Mouse (Mus musculus): ENCODE data around the gene Pogz. TPM values are rescaled to one million over a fixed set of nuclear protein-coding genes. Genes with fewer than 3 reads are reported as not detected.
"Not testable (repeated sequence)": the region's sequence is repeated elsewhere in the genome, so short reads cannot be mapped to it uniquely, and the experiment has no call there.

The Pogz gene
- total RNA-seq, 2 experiments from 2014 or later, result 12.9 to 20.2 TPM

DNA sequence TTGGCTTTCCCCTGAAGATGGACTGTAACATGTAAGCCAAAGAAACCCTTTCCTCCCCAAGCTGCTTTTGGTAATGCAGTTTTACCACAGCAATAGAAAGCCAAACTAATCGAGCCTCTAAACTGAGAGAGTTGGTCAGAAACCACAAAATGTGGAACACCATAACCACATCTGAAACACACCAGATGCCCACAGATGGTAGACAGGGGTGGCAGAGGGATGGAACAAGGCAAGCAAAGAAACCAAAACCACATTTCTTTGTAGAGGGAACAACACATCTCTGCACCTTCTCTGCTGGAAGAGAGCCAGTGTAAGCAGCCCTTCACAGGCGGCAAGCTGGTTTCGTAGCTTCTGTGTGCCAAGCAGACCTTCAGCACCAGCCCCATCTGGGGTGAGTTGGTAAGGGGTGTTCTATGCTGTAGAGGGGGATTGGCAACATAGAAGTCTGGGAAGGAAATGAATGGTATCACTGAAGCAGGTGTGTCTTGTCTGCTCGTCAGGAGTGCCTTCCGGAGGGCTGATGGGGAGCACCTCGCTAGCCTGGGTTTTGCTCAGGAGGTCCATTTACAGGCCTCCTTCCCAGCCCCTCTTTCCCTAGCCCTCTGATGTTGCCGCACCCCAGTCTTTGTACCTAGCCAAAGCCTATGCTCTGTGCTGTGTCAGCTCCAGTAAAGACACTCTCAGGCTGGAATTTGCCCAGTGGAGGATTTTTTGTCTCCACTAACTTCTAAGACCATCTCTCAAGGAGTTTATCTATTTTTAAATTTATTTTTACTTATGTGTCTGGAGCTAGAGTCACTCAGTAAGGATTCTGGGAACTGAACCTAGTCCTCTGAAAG lies 78.8 kb downstream of the Pogz start:
- no peak for DNase-seq

GRCm38 (mm10) chr3:94917816-94918361 lies 80.5 kb downstream of the Pogz start:
- DNase-seq, result no peak

DNA sequence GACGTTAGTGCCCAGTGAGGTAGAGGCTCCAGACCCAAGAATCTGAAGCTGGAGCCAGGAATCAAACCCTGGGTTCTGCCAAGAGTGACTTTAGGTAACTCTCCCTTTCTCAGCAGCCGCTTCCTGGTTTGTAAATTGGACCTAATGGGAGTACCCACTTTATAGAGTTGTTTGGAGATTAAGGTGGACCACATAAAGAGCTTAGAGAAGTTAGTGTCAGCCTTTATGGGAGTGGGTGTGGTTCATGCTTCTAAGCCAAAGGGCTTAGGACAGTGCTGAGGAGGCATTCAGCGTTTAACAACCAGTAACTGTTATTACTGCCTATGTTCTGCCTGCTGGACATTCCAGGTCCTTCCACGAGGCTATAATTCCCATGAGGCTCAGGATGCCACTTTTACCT lies 81.5 kb downstream of the Pogz start:
- no peak for DNase-seq

DNA sequence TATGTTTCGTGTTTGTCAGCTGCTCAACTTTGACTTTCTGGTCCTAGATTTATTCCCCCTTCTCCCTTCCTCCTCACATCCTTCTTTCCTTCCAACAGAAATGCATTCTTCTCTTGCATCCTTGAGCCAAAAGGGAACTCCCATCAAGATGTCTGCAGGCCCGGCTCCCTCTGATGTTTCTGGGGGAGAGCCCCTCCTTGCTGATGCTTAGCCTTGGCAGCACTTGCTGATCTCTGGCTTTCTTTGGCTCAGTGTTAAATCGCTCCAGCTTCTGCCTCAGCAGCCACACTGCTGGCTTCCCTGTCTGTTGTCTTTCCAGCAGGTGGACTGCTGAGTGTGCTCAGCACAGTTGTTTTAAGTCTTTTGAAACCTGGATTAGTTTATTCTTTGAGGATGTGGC lies 83.7 kb downstream of the Pogz start:
- no peak for DNase-seq

DNA sequence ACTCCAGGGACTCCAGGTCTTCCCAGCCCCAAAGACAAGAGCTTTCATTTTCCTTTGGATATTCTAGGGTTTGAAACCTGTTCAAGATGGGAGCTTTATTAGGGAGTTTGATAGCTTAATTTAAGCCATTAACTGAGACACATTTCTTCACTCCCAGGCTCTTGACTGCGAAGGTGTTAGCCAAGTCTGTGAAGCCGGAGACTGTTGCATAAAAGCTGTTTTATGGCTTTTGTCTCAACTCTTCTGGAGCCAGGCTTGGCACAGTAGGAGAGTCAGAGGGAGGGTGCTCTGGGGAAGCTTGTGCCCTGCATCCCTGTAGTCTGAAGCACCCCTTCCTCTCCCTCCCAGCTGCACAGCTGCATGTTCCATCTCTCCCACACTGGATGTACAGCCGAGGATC lies 85.0 kb downstream of the Pogz start:
- no peak for DNase-seq

DNA sequence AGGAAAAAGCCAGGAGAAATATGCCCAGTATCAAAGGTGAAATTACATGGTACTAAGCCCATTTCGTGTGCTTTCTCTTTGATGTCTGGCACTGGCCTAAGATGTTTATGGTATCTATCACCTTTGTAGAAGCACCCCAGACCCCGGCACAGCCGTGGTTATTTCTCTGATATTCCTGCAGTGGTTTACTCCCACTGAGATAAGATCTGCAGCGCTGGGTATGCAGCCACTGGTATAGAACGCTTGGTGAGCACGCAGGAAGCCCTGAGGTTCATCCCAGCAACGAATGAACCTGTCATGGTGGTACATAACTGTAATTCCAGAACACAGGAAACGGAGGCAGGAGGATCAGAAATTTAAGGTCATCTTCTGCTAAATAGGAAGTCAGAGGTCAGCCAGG lies 87.3 kb downstream of the Pogz start:
- no peak for DNase-seq

GRCm38 (mm10) chr3:94926301-94926736 lies 89.0 kb downstream of the Pogz start:
- not testable (repeated sequence) for DNase-seq

GRCm38 (mm10) chr3:94928979-94929378 lies 91.6 kb downstream of the Pogz start:
- not testable (repeated sequence) for DNase-seq

- peak; percentile 52 to 61 for DNase-seq
Observed at GRCm38 (mm10) chr3:94930386-94931266, 93.3 kb downstream of the Pogz start.

- DNase-seq, result not testable (repeated sequence)
Observed at GRCm38 (mm10) chr3:94931427-94932082, 94.2 kb downstream of the Pogz start.

Other genes with a start within 250 kb of the Pogz start
- gene Gm10972, start 194.5 kb upstream of the Pogz start, total RNA-seq (2021), result not detected
- gene Tuft1, start 178.7 kb upstream of the Pogz start, total RNA-seq (2021), result 1 to 10 TPM; 3.0 to 3.5 TPM
- 10 to 100 TPM; 10.9 TPM for gene Selenbp2, start 144.0 kb upstream of the Pogz start, total RNA-seq (2021)
- gene Cgn, start 51.1 kb upstream of the Pogz start, total RNA-seq (2021), result under 1 TPM; 0.37 to 0.85 TPM
- gene Psmb4, start 49.4 kb downstream of the Pogz start, total RNA-seq (2021), result 100 to 1,000 TPM; 223 to 258 TPM
- 100 to 1,000 TPM in 1 of 2 experiments, 10 to 100 TPM in 1; 97.9 to 127 TPM for gene Selenbp1, start 95.5 kb downstream of the Pogz start, total RNA-seq (2021)
- 1 to 10 TPM; 5.4 to 8.8 TPM for gene Rfx5, start 116.5 kb downstream of the Pogz start, total RNA-seq (2021)
- gene Pi4kb, start 137.2 kb downstream of the Pogz start, total RNA-seq (2021), result 10 to 100 TPM; 23.7 to 26.6 TPM
- 10 to 100 TPM; 10.3 to 12.0 TPM for gene Zfp687, start 177.9 kb downstream of the Pogz start, total RNA-seq (2021)
- gene Psmd4, start 205.0 kb downstream of the Pogz start, total RNA-seq (2021), result 100 to 1,000 TPM; 146 to 151 TPM